Mouse (Mus musculus): Measurements from ENCODE around the gene Fyn.
A peak's percentile ranks its signal among the peaks of the same experiment; 100 is the strongest.

Fyn gene

DNA sequence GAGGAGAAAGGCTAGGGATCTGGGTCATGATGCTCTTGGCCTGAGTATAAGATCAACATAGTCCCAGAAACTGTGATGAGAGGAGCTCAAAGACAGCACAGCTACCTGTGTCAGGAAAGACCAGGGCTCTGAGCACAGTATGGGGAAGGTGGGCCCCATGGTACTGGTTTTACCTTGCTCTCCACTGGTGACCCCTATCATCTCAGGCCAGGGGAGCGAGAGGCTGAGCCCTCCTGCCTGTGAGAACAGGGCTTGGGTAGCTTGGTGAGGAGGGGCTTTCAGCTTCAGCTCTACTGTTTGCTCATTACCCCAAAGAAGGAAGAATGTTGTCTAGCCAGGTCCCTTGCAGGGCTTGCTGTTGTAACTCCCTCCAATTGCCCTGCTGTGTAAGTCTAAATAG, 45.4 kb downstream of the Fyn start:
- no peak for DNase-seq

DNA sequence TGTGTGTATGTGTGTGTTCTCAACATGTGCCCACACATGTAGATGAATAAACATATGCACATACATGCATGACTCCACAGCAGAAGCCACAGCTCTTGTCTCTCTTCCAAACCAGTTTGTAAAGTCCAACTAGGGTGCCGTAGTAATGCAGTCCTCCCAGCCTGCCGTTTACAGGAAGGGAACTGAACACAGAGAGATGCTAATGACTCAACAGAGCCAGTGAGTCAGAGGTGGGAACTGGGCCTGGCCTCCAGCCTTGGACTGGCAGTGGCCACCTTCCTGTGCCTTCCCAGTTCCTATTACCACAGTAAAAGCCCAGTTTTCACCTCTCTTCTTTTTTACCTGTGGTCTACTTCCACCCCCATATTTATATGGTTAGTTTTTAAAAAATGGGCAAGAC, 46.9 kb downstream of the Fyn start:
- no peak for DNase-seq

DNA sequence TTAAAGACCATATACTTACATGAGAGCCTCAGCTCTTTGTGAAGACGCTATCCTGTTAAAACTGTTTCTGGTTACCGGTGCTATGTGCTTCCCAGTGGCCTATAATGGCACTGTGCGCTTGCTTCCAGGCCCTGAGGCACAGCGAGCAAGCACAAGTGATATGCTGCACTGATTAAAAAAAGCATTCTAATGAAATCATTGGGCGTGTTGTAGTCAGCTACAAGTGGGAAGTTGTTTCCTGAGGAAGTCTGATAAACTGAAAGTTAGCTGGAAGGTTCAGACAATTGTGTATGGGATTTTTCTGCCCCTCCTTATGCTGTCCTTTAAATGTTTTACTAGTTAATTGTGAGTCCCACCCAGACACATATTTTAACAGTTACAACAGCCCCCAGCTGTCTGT, 49.0 kb downstream of the Fyn start:
- DNase-seq: no peak

DNA sequence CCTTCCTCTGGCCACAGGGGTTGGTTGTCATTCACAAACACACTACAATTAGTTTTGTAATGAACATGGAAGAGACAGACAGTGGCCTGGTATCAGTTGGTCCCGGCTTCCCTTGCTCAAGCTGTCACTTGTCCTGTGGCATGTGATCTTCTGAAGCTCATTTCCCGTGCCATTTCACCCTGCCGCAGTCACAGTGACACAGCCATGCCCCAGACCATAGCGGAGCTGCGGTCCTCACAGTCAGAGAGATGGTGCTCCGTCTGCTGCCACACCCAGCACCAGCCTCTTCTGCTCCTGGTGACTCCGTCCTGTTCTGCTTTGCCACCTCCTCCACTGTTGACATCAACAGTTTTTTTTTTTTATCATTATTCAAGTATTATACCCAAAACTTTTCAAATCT, 49.7 kb downstream of the Fyn start:
- DNase-seq: no peak

DNA sequence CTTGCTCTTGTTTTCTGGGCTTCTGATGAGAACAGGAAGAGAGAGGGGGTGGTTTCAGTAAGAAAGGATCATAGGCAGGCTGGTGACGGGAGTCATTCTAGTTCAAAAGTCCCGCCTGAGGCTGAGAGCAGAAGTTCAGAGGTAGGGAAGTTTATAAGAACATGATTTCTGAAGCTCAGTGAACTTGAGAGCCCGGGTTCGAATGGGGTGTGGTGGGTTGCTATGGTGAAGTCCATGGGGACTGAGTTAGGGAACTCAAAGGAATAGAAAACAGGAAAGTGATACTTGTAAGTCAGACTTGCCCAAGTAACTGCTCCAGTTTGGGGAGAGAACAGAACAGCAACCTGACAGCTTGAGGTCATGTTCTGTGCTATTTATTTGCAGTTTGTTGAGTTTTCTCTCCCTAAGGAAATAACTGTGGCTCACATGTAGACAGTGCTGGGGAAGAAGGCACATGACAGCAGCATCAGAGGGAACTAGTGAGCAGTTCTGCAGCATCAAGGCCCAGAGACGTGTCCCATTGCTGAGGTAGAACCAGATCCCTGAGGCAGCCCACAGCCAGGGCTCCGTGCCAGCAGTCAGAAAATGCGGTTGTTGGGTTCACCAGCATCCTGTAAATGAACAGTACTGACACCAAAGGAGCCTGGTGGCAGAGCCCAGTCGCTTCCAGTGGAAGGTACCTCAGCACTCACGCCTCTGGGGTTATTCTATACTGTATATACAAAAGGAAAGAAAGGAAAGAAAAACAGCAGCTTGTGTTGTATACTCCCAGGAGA, 52.4 kb downstream of the Fyn start:
- DNase-seq: peak in 1 of 2 experiments; percentile 29

DNA sequence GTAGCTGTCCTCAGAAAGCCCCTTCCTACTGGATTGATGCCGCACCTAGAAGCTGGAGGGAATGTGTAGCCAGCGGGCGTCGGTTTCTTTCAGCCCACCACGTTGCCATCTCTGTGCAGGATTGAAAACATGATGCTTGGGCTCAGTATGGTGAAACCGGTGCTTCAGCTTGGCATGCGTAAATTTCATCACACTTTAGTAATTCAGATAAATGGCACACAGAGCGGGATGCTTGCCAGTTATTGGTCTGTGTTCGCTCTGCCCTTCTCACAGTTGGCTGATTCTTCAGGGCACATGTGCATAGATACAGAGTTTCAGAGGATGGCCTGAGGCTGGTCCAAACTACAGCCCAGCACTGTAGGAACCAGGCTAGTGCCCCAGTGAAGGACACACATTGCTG, 53.1 kb downstream of the Fyn start:
- DNase-seq: no peak

DNA sequence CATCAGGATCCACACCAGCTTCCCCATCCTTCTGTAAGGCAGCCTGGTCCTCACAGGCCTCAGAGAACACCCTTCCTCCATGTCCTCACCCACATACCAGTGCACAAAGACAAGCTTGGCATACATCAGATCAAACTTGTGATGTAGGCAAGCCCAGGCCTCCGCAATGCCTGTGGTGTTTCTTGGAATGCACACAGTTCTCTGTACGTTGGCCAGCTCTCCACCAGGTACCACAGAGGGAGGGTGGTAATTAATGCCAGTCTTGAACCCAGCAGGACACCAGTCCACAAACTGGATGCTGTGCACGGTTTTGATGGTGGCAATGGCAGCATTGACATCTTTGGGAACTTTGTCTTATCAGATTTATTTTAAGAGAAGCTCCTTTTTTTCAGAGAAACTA, 56.0 kb downstream of the Fyn start:
- no peak for DNase-seq

DNA sequence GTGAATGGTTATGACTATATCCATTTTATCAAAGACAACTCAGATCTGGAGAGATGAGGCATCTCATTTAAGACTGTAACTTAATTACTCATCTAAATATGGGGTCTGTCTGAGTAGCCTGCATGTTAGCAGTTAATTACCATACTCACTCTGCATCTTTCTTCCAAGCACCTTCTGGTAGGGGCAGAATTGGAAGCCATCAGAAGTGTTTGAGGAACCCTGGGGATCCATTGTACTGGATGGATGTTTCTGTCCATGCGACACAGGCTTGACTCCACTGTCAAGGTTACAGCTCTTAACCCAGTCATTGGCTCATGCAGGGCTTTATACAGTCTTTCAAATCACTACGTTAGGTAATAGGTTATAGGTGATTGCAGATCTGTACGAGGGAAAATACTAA, 57.4 kb downstream of the Fyn start:
- DNase-seq: no peak

DNA sequence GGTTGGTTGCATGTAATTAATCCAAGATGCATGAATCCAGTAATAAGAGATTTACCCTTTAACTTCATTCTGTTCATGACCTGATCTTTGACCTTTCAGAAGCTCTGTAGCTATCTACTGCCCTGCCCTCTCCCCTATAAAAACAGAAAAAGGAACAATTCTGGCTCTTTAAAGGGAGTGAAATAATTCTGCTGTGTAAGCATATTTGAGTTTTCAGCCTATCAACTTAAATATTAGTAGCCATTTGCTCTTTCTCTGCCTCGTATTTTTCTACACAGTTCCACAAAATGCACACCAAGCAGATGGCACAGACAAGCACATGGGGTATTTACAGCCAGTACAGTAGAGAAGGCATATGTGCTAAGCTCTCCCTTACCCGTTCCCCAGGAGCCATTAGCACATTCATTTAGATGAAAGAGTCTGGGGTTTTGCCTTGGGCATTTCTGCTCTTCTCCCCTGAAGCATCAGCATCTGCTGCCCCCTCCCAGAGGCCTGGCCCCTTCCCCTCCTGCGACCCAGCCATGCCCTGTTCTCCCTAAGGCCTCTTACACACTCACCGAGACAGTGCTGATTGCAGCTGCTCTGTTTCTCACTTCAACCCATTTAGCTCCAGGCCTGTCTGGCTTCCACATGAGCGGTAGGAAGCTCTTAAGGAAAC, 58.3 kb downstream of the Fyn start:
- DNase-seq: no peak

DNA sequence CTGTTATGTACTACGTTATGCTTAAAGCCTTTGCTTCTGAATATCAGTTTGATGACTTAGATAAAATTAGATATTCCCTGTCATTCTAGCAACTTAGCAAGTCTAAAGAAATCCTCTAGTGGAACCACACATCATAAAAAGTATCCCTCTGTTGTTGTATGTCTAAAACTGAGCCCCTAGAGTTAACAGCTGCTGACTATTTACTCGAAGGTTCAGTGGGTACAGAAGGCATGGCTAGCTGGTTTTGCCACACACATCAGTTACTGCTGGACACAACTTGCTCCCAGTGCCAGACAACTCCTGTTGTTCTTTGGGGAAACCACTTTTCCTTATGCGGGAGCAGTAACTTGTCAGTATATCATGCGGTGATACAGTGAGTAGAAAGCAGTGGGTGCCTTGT, 61.0 kb downstream of the Fyn start:
- DNase-seq: no peak

DNA sequence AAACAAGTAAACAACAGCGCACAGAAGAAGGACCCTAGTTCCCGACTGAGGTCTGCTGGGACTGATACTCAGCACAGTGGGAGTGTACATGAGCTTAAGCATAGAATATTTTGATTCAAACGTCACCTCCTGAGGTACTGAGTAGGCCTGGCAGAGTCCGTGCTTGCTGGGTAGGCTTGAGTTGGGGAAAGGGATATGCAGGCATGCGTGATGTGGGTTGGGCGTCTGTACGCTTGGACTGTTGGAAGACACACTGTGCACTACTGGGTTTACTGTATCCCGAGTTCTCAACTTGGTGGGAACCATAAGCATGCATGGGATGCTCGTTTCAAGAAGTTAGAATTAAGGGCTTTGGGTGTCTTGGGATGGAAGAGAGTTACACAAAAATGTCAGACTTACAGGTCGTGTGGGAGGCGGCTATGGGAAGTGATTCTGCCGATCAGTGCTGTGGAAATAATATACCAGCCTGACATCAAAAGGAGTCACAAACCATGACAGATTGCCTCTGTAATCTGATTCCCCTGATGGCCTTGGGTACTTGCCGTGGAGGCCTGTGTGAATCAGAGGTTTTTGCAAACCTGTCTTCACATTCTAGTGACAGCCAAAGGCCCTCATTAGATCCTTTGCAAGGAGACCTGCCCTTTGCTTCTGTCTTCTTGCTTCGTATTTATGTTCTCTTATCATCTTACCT, 61.6 kb downstream of the Fyn start:
- DNase-seq: no peak

DNA sequence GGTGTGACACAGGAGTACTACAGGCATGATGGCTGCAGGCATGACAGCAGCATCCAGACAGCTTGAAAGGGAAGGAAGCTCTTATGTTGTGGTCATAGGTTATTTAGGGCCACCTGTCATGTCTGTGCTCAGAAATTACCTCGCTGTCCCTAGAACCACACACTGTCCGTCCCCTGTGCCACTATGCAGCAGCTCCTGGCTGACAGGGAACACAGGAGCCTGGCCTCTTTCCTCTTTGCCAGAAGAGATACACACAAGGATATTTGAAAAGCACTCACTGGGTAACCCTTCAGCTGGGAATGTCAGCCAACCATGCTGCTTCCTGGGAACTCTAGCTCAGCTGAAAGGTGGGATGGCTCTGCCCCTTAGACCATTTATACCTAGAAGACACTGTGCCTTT, 62.6 kb downstream of the Fyn start:
- no peak for DNase-seq

DNA sequence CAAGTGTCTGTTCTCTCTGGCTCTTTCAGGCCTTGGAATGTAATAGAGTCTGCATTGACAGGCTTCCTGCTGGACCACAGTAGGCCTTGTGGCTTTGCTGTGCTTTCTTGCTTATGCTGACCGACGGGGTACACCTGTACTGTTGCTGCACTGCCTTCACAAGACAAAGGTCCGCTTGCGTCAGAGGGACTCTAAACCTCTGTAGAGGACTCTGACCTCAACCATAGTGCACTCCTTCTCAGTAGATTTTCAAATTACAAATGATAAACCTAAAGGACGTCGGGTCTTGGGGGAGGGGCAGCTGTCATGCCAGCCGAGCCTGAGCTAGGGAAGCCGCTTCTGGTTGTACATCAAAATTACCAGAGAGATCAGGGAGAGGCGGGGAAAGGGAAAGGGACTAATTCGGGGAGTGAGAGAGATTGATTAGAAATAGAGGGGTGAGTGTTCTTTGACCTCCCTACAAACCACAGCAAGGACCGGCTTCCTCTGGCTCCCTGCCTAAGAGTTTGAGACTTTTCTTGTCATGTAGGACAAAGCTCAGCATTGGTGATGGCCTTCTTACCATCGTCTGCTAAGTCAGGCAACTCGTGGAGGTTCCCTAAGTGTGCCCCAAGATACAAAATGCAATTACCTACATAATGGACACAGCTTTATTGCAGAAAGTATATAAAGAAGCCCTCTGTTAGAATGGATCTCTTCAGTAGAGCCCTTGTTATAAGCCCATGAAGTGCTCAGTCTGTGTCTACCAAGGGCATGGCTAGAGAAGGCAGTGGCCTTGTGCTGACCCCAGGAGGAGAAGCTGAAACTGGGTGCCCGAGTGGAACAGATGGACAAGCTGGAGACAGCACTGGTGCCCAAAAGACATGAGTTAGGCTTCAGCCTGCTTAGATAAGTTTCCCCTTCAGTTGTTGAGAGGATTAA, 64.3 kb downstream of the Fyn start:
- no peak for DNase-seq

DNA sequence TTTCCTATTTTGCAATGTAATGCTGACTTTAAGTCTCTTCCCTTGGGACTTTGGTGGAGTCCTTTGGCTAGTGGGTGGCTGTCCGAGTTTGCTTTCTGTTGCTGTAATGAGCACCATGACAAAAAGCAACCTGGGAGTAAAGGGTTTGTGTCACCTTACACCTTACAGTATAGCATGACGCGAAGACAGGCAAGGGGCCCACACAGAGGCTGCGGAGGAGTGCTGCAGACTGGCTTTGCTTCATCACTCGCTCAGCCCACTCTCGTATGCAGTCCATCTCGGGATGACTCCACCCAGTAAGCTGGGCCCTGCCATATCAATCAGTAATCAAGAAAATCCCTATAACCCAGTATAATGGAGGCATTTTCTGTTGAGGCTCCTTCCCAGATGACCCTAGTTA, 65.2 kb downstream of the Fyn start:
- no peak for DNase-seq

DNA sequence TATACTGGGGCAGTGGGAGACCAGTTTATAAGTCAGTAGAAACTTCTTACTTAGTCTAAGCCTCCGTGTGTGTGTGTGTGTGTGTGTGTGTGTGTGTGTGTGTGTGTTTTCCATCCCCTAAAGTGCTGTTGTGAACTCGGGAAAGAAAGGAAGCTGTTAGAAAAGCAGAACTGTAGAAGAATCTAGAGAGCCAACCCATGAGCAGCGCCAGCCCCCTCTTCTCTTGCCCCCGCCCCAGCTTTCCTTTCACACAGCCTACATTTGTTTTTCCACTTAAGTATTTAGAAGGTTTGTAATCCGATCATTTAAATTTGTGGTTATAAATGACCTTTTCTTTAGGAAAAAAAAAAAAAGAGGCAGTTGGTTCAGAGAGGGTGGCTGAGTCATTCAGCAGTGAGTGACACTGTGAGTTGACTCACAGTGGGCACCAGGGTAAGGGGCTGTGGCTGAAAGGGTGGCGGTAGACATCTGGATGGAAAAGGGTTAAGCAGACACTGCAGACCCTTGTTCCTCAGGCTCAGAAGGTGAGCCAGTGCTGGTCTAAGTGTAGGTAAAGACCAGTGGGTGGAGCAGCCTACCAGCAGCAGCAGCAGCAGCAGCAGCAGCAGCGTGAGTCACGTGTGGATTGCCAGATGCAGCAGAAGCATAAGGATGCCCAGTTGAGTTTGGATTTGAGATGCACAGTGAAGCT, 66.2 kb downstream of the Fyn start:
- DNase-seq: no peak

DNA sequence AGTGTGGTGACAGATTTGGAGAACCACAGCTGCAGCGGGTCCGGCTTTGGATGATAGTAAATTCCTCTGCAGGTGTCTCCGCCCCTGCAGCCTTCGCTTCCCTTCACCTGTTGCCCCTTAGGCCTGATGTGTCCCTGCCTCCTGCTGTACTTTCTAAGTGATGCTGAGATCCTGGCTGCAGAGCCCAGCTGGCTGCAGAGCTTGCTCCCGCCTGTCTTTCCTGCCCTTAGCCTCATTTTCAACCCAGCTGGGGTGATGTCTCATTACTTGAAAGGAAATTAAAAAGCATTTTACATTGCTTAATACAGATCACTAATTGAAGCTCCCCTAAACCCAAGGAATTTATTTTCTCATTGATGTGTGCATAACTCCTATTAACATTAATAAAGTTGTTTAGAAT, 70.2 kb downstream of the Fyn start:
- no peak for DNase-seq

DNA sequence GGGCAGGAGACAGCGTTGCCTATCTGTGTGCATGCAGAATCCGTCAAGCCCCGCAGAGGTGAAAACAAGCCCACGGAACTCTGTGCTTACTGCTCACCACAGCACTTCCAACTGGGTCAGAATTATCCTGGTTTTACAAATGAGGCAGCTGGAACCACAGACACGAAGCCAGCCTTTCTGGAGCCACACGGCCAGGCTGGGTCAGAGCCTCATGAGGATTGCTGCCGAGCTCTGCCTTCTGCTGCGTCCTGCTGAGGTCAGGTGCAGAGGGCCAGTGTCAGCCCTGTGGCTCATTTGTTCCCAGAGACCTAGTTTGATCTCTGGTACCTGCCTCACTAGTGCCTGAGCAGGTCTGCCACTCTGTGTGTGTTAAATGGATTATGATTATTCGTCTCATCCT, 71.9 kb downstream of the Fyn start:
- DNase-seq: no peak

DNA sequence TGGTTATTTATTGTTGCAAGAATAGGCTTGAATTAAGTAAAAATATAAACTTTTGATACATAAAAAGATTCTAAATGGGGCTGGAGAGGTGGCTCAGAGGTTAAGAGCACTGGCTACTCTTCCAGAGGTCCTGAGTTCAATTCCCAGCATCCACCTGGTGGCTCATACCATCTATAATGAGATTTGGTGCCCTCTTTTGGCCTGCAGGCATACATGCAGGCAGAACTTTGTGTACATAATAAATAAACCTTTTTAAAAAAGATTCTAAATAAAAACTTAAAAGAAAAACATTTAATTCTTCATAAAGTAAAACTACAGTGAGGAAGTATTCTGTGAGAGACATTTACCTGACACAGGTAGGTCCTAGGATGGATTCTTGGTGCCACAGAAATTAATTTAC, 73.0 kb downstream of the Fyn start:
- no peak for DNase-seq

DNA sequence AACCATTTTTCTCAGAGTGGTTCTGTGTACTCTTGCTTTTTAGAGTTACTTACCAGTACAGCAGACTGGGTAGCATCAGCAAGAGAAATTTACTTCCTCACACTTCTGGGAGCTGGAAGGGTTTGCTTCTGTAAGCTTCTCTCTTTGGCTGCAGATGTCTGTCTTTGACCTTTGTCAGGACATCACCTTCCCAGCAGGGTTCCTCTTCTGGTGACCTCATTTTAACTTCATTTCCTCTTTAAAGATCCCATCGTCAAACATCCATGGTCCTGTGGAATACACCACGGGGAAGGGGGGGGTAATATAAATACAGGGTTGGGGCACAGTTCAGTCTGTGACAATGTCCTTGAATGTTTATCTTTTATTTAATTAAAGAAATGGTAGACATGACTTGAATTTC, 74.5 kb downstream of the Fyn start:
- DNase-seq: no peak

DNA sequence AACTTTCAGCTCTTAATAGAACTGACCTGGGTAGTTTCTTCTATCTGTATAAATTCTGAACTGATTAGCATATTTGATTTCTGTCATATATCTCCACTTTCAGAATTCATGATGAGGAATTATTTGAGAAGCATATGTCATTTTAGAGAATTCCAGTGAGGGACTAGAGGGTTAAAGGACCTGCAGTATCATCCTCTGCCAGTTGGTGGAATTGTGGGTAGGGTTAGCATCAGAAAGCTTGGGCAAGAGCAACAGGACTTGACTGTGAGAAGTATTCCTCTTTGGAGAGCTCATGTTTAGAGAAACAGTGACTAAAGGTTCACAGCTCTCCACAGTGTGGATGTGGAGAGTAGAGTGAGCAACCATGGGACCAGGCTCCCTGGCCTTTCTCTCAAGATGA, 75.3 kb downstream of the Fyn start:
- DNase-seq: no peak

DNA sequence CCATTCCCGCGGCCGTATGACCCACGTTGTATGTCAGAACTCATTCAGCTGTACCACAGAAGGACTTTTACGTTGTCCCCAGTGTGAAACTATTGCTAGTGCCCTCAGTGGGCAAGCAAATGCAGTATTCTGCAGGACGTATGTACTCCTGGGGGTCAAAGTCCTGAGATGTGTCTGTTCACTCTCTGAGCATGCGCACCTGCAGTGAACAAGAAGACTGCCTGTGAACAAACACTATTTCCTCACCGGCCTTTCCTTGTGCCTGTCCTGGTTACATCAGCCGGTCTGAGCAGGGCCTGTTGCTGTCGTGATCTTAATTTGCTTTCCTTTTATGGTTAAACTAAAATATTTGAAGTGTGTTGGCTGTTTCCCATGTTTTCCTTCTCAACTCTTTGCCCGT, 77.2 kb downstream of the Fyn start:
- DNase-seq: no peak

DNA sequence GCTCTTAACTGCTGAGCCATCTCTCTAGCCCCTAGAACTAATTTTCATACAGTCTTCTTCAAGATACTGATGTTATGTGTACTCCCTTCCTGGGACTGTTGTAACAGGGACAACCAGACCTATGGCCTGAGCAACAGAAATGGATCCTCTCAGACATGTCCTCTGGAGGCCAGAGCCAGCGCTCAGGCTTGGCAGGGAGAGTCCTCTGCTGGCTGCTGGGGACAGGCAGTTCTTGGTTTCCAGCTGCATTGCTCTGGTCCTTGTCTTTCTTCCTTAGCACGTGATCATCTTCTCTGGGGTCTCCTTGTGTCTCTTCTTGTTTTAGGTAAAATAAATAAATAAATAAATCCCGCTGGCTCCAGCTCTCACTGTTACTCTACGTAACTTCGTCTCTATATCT, 78.1 kb downstream of the Fyn start:
- no peak for DNase-seq

DNA sequence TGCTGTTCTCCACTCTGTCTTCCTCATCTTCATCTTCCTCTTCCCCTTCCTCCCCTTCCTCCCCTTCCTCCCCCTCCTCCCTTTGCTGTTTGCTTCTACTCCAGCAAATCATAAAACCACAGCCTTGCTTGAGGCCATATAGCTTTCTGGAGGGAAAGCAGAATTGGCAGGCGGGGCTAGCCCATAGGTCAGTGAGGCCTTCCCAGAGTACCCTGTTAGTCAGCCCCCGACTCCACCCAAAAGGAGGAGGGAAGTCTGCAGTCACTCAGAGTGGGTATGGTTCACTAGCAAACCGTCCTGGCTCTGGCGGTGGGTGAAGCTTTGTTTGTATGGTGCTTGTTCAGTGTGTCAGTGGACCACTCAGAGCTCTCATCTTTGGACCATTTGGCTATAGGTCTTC, 80.5 kb downstream of the Fyn start:
- no peak for DNase-seq

Measured in spleen, adult 18-20 months (tissue).